Mouse (Mus musculus): ENCODE measurements at regions not wholly inside any gene's neighbourhood (a gene's known extent, or its start where the extent isn't known, plus 50 kb on each side); places are given as distances from the start of the nearest gene placed in this dataset.

GRCm38 (mm10) chr15:63036241-63036640 is 808.7 kb downstream of the Gsdmc2 start:
- peak; percentile 12 to 18 for DNase-seq (ENCODE audit: low spot score in 2 of 2)

- DNase-seq (ENCODE audit: low spot score in 2 of 2), result no peak
Measured at GRCm38 (mm10) chr15:63020826-63021225, 824.2 kb downstream of the Gsdmc2 start.

- DNase-seq (ENCODE audit: low spot score in 2 of 2), result no peak
Measured at GRCm38 (mm10) chr15:63017966-63018365, 827.0 kb downstream of the Gsdmc2 start.

- no peak for DNase-seq (ENCODE audit: low spot score in 2 of 2)
Measured at GRCm38 (mm10) chr15:63006471-63007228, 838.3 kb downstream of the Gsdmc2 start.

GRCm38 (mm10) chr15:62994691-62995090 is 850.3 kb downstream of the Gsdmc2 start:
- no peak for DNase-seq (ENCODE audit: low spot score in 2 of 2)

GRCm38 (mm10) chr15:62986871-62987270 is 858.1 kb downstream of the Gsdmc2 start:
- no peak for DNase-seq (ENCODE audit: low spot score in 2 of 2)

- no peak for DNase-seq (ENCODE audit: low spot score in 2 of 2)
Measured at GRCm38 (mm10) chr15:62986147-62986546, 858.8 kb downstream of the Gsdmc2 start.

GRCm38 (mm10) chr15:62970566-62970965 is 874.4 kb downstream of the Gsdmc2 start:
- DNase-seq (ENCODE audit: low spot score in 2 of 2), result no peak

- DNase-seq (ENCODE audit: low spot score in 2 of 2), result no peak
Measured at GRCm38 (mm10) chr15:62962681-62963080, 882.3 kb downstream of the Gsdmc2 start.

GRCm38 (mm10) chr15:62960623-62961022 is 884.4 kb downstream of the Gsdmc2 start:
- DNase-seq (ENCODE audit: low spot score in 2 of 2), result no peak

- no peak for DNase-seq (ENCODE audit: low spot score in 2 of 2)
Measured at GRCm38 (mm10) chr15:62958506-62959330, 886.3 kb downstream of the Gsdmc2 start.

GRCm38 (mm10) chr15:62954889-62955288 is 890.1 kb downstream of the Gsdmc2 start:
- peak in 1 of 2 experiments; percentile 28 for DNase-seq (ENCODE audit: low spot score in 2 of 2)

GRCm38 (mm10) chr15:62954322-62954820 is 890.6 kb downstream of the Gsdmc2 start:
- no peak for DNase-seq (ENCODE audit: low spot score in 2 of 2)

- DNase-seq (ENCODE audit: low spot score in 2 of 2), result peak; percentile 14 to 48
Measured at GRCm38 (mm10) chr15:62953215-62953941, 891.6 kb downstream of the Gsdmc2 start.

GRCm38 (mm10) chr15:62952487-62953214 is 892.3 kb downstream of the Gsdmc2 start:
- no peak for DNase-seq (ENCODE audit: low spot score in 2 of 2)

- no peak for DNase-seq (ENCODE audit: low spot score in 2 of 2)
Measured at GRCm38 (mm10) chr15:62939416-62939815, 905.6 kb downstream of the Gsdmc2 start.

GRCm38 (mm10) chr15:62937756-62938155 is 907.2 kb downstream of the Gsdmc2 start:
- DNase-seq (ENCODE audit: low spot score in 2 of 2), result no peak

- DNase-seq (ENCODE audit: low spot score in 2 of 2), result no peak
Measured at GRCm38 (mm10) chr15:62934522-62935189, 910.3 kb downstream of the Gsdmc2 start.

GRCm38 (mm10) chr15:62920520-62920919 is 924.5 kb downstream of the Gsdmc2 start:
- no peak for DNase-seq (ENCODE audit: low spot score in 2 of 2)

- peak in 1 of 2 experiments; percentile 15 for DNase-seq (ENCODE audit: low spot score in 2 of 2)
Measured at GRCm38 (mm10) chr15:62919264-62919663, 925.7 kb downstream of the Gsdmc2 start.

- no peak for DNase-seq (ENCODE audit: low spot score in 2 of 2)
Measured at GRCm38 (mm10) chr15:62908379-62908778, 936.6 kb downstream of the Gsdmc2 start.

Data from right cerebral cortex, postnatal 36 days (tissue).